Mouse (Mus musculus): ENCODE data around the gene Bri3.

DNA sequence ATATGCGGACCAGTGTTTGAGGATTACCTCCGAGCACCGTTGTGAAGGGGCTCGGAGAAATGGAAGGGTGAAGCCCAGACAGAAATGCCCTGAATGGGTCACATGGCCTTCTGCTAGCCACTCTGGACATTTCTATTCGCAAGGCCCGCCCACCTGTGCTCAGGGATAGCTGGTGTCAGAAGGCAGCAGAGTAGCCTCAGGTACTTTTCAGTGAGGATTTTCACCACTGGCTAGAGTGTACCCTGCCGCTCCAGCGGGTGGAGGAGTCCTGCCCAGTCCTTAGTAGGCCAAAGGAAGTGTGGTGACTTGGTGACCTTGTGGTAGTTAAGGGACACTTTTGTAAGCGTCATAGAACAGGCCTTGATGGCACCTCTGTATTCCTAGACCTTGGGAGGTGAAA, 17.1 kb downstream of the Bri3 start:
- no peak for TF ChIP-seq CTCF (IDR thresholded peaks at IDR 0.05; ENCODE audit: borderline replicate concordance, control insufficient read depth, extremely low read depth, insufficient read depth, low read length, poor library complexity)
- no peak for TF ChIP-seq POLR2A (IDR thresholded peaks at IDR 0.05; ENCODE audit: control insufficient read depth, extremely low read depth, insufficient read depth, low read length, poor library complexity)

All from thymus, adult 2 months (tissue).